Mouse (Mus musculus): Measurements from ENCODE around the gene Kcnj9.

DNA sequence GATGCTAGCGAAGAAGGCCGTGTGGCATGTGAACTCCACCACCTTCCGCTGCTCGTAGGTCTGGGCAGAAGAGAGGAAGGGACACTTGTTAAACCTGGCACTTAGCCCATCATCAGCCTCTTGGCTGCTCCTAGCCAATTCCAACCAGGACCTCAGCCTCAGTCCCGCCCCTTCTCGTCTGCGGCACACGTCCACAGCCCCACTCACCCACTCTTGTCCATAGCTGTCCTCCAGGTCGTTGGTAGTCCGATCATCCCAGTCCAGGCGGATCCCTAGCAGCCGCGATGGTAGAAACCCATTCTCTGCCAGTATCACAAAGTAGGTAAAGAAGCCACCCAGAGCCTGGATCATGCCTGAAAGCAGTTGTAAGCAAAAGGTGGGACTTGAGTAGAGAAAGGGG is 50.8 kb downstream of the Kcnj9 start:
- TF ChIP-seq CTCF (IDR thresholded peaks at IDR 0.05; ENCODE audit: low read depth, low read length): no peak
- no peak for TF ChIP-seq POLR2A (IDR thresholded peaks at IDR 0.05; ENCODE audit: extremely low read depth, insufficient read depth, low read length)

Data from liver, adult 2 months (tissue).